Mouse (Mus musculus): ENCODE measurements at regions not wholly inside any gene's neighbourhood (a gene's known extent, or its start where the extent isn't known, plus 50 kb on each side); places are given as distances from the start of the nearest gene placed in this dataset.
A peak's percentile ranks its signal among the peaks of the same experiment; 100 is the strongest.

DNA sequence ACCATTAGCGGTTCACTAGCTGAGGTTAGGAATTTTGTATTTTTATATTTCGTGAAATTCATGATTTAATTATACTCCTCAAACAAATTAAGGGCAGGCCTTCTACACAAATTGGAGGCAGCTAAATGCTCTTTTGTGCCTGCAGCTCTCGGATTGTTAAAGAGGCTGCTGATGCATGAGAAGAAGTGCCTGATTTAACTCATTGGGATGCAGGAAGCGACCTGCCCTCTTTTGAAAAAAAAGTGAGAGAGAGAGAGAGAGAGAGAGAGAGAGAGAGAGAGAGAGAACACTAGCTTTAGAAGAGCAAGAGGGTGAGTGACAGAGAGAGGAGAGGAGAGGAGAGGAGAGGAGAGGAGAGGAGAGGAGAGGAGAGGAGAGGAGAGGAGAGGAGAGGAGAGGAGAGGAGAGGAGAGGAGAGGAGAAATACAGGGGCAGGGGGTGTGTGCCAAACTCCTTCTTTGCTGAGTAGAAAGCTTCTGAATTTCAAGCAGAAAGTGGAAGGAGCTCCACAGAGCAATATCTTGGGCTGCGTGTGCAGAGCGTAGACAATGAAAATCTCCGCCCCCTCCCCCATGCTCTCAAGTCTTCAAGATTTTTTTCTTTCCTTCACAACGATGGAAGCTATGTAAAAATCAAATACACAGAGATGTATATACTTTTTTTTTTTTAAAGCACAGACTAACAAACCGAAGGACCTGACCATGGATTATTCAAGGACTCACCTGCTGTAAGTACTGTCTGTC lies 158.6 kb upstream of the Cypt12 start:
- no peaks in the 10 kb centered on the region for H3K9me3 ChIP-seq
- no peak for ATAC-seq (ENCODE audit: extremely low read depth, insufficient number of reproducible peaks, low FRiP score, low TSS enrichment)
- peaks cover 94% of the 10 kb centered on the region for H3K27me3 ChIP-seq (replicated peaks)
- H3K4me3 ChIP-seq, result no peak overlapping the region
- no peak overlapping the region for H3K4me2 ChIP-seq
- WGBS, result 5% methylated on average over 9 of the region's 9 CpGs
- H3K9ac ChIP-seq, result no peak overlapping the region
- H3K36me3 ChIP-seq, result no peaks in the 10 kb centered on the region
- H3K27ac ChIP-seq (replicated peaks), result no peak overlapping the region
- H3K4me1 ChIP-seq, result peaks cover 22% of the 10 kb centered on the region

DNA sequence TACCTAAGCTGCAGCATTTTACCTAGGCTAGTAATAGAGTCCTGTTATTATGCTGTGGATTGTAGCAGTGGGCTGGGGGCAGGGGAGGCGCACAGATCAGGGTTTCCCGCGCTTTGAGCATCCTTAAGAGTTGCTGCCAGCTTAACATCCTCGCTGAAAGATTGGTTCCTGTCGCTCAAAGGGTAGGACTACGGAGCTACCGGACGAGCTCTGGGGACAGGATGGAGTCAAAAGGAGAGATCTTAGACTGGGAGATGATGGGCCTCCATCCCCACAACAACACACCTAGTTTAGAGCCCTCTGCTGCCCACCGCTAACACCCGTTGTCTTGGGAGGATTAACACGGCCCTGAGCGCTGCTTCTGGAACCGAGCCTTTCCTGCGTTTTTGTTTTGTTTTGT lies 157.9 kb upstream of the Cypt12 start:
- H3K9me3 ChIP-seq, result no peaks in the 10 kb centered on the region
- no peak overlapping the region for H3K4me3 ChIP-seq
- 0 out of 2 replicates have a peak overlapping the region, but pooled peaks have one; percentile 3 for H3K4me2 ChIP-seq
- no peaks in the 10 kb centered on the region for H3K36me3 ChIP-seq
- no peak for ATAC-seq (ENCODE audit: extremely low read depth, insufficient number of reproducible peaks, low FRiP score, low TSS enrichment)
- H3K9ac ChIP-seq, result no peak overlapping the region
- H3K4me1 ChIP-seq, result peaks cover 28% of the 10 kb centered on the region
- H3K27ac ChIP-seq (replicated peaks), result no peak overlapping the region
- peaks cover 96% of the 10 kb centered on the region for H3K27me3 ChIP-seq (replicated peaks)
- 2% methylated on average over 14 of the region's 14 CpGs for WGBS

DNA sequence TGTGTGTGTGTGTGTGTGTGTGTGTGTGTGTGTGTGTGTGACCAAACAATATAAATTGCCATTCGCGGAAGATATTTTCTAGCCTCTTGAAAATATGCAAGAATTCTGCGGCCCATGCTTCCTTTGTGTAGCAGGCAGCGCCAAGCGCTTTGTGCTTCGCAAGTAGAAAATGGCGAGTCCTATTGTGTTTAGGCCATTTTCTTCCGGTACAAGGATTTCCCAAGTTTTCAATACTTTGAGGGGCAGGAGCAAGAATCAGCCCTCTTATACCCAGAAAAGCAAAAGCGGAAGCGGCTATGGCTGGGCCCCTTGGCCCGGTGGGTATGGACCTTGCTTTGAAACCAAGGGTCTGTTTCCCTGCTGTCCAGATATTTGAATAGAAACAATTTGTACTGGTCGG lies 157.4 kb upstream of the Cypt12 start:
- H3K9ac ChIP-seq, result no peak overlapping the region
- H3K4me3 ChIP-seq, result 0 out of 2 replicates have a peak overlapping the region, but pooled peaks have one; percentile 3
- H3K36me3 ChIP-seq, result no peaks in the 10 kb centered on the region
- H3K4me1 ChIP-seq, result peaks cover 29% of the 10 kb centered on the region
- no peak for ATAC-seq (ENCODE audit: extremely low read depth, insufficient number of reproducible peaks, low FRiP score, low TSS enrichment)
- H3K4me2 ChIP-seq, result 0 out of 2 replicates have a peak overlapping the region, but pooled peaks have one; percentile 3
- H3K27ac ChIP-seq (replicated peaks), result no peak overlapping the region
- H3K27me3 ChIP-seq (replicated peaks), result peaks cover 96% of the 10 kb centered on the region
- H3K9me3 ChIP-seq, result no peaks in the 10 kb centered on the region
- WGBS, result 4% methylated on average over 12 of the region's 12 CpGs

DNA sequence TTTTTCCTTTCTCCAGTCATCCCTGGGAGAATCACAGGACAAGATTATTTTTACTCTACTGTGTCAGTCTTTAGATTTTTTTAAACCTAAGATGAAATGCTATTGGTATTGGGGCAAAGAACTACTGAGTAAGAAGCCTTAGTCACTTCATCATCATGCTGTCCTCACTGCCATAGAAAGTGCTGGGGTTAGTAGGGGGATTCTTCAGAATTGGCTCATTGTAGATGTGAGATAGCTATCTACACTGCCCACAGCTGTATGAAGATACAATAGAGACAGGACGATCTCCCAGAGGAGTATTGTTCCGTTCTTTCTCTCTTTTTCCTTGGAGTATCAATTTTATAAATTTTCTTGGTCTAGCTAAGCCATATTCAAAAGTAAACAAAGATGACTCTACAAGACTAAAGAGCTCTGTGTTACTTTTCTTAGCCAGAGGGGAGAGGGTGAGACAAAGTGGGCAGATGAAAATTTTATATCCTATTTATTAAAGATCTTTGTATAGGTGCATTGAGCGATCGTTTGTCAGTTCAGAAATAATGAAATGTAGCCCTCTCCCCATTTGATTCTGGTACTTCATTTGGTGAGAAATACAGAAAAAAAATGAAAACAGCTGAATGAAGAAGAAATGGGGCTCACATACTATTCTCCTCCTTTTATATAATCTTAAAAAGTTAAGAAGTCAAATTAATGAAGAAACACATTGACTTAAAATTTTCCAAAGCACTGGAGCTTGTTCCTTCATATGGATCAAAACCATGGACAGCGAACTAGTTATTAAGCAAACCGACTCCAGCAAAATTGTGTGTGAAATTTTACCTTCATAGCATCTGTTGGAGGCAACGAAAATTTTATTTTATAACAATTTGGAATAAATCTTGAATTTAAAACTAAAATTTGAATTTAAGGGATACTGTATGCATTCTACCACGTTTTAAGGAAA lies 156.6 kb upstream of the Cypt12 start:
- ATAC-seq (ENCODE audit: extremely low read depth, insufficient number of reproducible peaks, low FRiP score, low TSS enrichment), result no peak
- 18% methylated on average over 8 of the region's 8 CpGs for WGBS
- Histone ChIP-seq H3K4me2 (no peak overlapping the region), H3K9me3 (no peaks in the 10 kb centered on the region), H3K27ac (replicated peaks) (no peak overlapping the region), H3K4me3 (no peak overlapping the region), H3K36me3 (no peaks in the 10 kb centered on the region), H3K9ac (no peak overlapping the region), H3K27me3 (replicated peaks) (peaks cover 96% of the 10 kb centered on the region), H3K4me1 (peaks cover 21% of the 10 kb centered on the region)

GRCm38 (mm10) chr3:17792537-17793039 lies 155.6 kb upstream of the Cypt12 start:
- no peaks in the 10 kb centered on the region for H3K9me3 ChIP-seq
- H3K27ac ChIP-seq (replicated peaks), result no peak overlapping the region
- peaks cover 18% of the 10 kb centered on the region for H3K4me1 ChIP-seq
- no peak for ATAC-seq (ENCODE audit: extremely low read depth, insufficient number of reproducible peaks, low FRiP score, low TSS enrichment)
- peaks cover 96% of the 10 kb centered on the region for H3K27me3 ChIP-seq (replicated peaks)
- H3K9ac ChIP-seq, result no peak overlapping the region
- no peak overlapping the region for H3K4me3 ChIP-seq
- WGBS, result 34% methylated on average over 2 of the region's 2 CpGs
- H3K4me2 ChIP-seq, result no peak overlapping the region
- H3K36me3 ChIP-seq, result no peaks in the 10 kb centered on the region

DNA sequence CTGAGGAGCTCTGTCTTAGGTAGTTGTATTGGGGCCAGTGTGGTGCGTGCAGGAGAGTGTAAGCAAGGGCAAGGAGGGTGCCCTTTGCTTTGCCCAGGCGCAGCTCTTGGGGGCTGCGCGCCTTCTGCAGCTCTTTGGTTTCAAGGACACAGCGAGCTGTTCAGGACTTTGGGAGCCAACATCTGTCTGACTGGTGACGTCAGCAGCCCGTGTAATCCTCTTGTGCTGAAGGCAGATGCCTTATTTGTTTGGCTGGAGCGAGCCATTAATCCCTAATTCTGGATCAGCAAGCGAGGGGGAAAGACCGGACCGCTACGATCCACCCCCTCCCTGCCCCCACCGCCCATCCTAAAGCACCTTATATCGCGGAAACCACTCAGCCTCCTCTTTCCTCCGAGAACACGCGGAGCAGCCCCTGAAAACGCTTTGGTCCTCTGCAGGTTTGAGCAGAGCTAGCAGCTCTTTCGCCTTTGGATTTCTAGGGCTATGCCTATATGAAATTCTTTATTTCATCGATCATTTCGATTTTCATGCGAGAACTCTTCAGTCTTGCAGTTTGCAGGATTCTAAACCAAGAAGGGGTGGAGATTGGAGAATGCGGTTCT lies 154.5 kb upstream of the Cypt12 start:
- H3K4me2 ChIP-seq, result peak overlapping the region; percentile 69
- ATAC-seq (ENCODE audit: extremely low read depth, insufficient number of reproducible peaks, low FRiP score, low TSS enrichment), result no peak
- no peak overlapping the region for H3K27ac ChIP-seq (replicated peaks)
- H3K4me3 ChIP-seq, result peak overlapping the region; percentile 42
- WGBS, result under 1% methylated on average over 24 of the region's 24 CpGs
- no peaks in the 10 kb centered on the region for H3K36me3 ChIP-seq
- no peaks in the 10 kb centered on the region; the same call in 1 of the 2 replicates for H3K9me3 ChIP-seq
- peaks cover 18% of the 10 kb centered on the region for H3K4me1 ChIP-seq
- H3K9ac ChIP-seq, result 0 out of 2 replicates have a peak overlapping the region, but pooled peaks have one; percentile 37
- peaks cover 92% of the 10 kb centered on the region for H3K27me3 ChIP-seq (replicated peaks)

DNA sequence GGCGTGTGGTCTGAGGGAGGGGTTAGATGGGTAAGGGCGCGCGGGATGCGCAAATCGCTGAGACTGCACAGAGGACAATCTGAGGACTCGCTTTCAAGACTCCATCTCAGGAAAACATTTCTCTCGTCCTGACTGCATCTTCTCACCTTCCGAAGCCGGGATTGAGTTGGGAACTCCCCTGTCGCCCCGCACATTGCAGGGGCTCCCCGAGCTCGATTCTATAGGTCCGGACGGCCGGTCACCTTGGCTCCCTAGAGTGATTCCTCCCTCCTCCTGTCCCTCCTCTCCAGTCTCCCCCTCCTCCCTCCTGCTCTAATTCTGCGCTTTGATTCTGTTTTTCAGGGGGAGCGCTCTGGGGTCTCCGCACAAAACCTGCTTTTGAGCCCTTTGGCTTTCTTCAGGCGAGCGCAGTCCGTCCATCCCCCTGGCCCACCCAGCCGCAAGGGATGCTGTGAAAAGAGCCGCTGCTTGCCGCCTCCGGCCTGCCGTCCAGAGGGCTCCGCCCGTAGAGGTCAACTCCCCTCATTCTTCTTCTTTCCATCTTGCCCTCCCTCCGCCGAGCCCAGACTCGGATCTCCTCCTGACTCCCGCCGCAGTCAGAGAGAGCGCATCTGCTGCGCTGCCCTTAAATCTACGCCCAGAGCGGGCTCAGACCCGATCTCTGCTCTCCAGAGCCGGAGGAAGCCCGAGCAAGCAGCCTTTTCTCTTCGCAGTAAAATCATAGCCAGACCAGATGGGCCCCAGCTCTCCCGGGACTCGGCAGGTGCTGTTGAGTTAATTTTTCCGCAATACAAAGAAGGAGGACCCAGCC lies 153.8 kb upstream of the Cypt12 start:
- Histone ChIP-seq H3K4me1 (peaks cover 18% of the 10 kb centered on the region), H3K27ac (replicated peaks) (no peak overlapping the region), H3K9ac (0 out of 2 replicates have a peak overlapping the region, but pooled peaks have one; percentile 37), H3K36me3 (no peaks in the 10 kb centered on the region), H3K4me2 (peak overlapping the region; percentile 69), H3K27me3 (replicated peaks) (peaks cover 85% of the 10 kb centered on the region), H3K9me3 (no peaks in the 10 kb centered on the region; the same call in 1 of the 2 replicates), H3K4me3 (peak overlapping the region; percentile 42)
- no peak for ATAC-seq (ENCODE audit: extremely low read depth, insufficient number of reproducible peaks, low FRiP score, low TSS enrichment)
- WGBS, result under 1% methylated on average over 46 of the region's 46 CpGs

DNA sequence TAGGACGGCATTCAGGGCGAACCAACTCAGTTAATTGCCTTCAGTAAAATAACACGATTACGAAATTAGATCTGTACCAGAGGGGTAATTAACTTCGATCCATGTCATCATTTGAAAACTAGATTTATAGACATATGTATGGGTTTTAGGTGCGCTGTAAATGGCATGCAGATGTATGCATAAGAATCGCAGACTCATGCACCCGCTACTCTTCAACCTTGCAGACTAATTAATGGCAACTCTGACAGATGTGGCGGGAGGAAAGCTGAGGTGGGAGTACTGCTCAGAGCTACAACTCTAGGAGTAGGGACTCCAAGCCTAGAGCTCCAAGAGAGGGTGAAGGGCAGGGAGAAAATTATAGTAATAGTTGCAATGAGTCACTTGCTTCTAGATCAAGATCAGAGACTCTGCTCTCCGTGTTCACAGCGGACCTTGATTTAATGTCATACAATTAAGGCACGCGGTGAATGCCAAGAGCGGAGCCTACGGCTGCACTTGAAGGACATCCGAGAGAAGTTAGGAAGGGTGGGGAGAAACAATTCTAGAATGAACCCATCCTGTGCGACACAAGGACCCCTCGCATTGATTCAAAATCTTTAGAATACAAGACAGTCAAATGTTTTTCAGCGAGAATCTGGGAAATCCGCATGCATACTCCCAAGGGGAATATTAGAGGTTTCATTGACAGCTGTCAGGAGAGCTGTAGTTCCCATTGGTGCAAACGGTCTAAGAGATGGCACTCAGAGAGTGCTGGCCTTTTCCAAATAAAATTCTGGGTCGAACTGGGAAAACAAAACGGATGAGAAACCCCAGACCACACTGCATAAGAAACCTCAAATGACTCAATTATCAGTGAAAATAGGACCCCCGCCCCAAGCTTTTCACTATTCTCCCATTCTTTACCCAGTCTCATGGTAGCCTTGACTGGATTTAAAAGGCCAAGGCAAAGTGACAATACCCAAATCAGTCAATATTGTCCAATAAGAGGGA lies 152.6 kb upstream of the Cypt12 start:
- peaks cover 18% of the 10 kb centered on the region for H3K4me1 ChIP-seq
- no peak overlapping the region for H3K9ac ChIP-seq
- no peaks in the 10 kb centered on the region for H3K36me3 ChIP-seq
- 0 out of 2 replicates have a peak overlapping the region, but pooled peaks have one; percentile 42 for H3K4me3 ChIP-seq
- H3K27ac ChIP-seq (replicated peaks), result no peak overlapping the region
- H3K4me2 ChIP-seq, result no peak overlapping the region
- ATAC-seq (ENCODE audit: extremely low read depth, insufficient number of reproducible peaks, low FRiP score, low TSS enrichment), result no peak
- no peaks in the 10 kb centered on the region; the same call in 1 of the 2 replicates for H3K9me3 ChIP-seq
- peaks cover 75% of the 10 kb centered on the region for H3K27me3 ChIP-seq (replicated peaks)
- WGBS, result 6% methylated on average over 24 of the region's 24 CpGs

DNA sequence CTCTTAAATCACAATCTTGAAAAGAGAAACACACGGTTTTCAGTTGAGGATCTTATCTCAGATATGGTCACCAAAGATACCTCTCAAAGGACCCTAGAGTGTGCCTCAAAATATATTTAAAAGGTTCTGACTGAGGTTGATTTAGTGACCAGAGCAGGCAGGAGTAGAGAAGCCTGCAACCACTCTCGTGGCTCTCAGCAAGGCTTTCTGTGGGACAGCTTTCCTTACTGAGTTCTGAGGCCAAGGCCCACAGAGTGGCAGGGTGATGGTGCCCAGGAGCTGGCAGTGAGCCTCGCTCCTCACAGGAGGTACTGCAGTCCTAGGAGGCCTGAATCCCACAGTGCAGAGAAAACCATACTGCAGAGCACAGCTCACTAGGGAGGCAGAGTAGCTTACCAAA lies 151.4 kb upstream of the Cypt12 start:
- ATAC-seq (ENCODE audit: extremely low read depth, insufficient number of reproducible peaks, low FRiP score, low TSS enrichment), result no peak
- no peak overlapping the region for H3K9ac ChIP-seq
- no peaks in the 10 kb centered on the region; the same call in 1 of the 2 replicates for H3K9me3 ChIP-seq
- peaks cover 18% of the 10 kb centered on the region for H3K4me1 ChIP-seq
- peaks cover 63% of the 10 kb centered on the region for H3K27me3 ChIP-seq (replicated peaks)
- no peak overlapping the region for H3K4me3 ChIP-seq
- no peak overlapping the region for H3K27ac ChIP-seq (replicated peaks)
- H3K4me2 ChIP-seq, result no peak overlapping the region
- H3K36me3 ChIP-seq, result no peaks in the 10 kb centered on the region
- whole genome bisulfite sequencing, result 16% methylated on average over 3 of the region's 3 CpGs

All from heart, embryonic 13.5 days (tissue).